Mouse (Mus musculus) liver, embryonic 11.5 days (tissue): ENCODE measurements at regions not wholly inside any gene's neighbourhood (a gene's known extent, or its start where the extent isn't known, plus 50 kb on each side); places are given as distances from the start of the nearest gene placed in this dataset.

Experiments used
- ATAC-seq: fragments of 200-750 bp; cut with Nextera tagmentation; replicated peaks from 2 replicates; pipeline ENCODE4 v1.8.0; 2017; ENCODE audit warnings: moderate number of reproducible peaks, mild to moderate bottlenecking, moderate TSS enrichment, moderate library complexity; ENCODE audit not compliant: low FRiP score
- DNase-seq: peaks from one replicate; pipeline ENCODE4 v3.0.0-alpha.2; 2017; ENCODE audit warnings: low spot score
- H3K27ac ChIP-seq: fragments of 300-500 bp; sonication (generic); 2 replicates; pipeline ENCODE4 v1.5.1; 2014; ENCODE audit warnings: mild to moderate bottlenecking, low read depth, low read length, control low read depth
- H3K27me3 ChIP-seq: fragments of 300-500 bp; sonication (generic); replicated peaks from 2 replicates; pipeline ENCODE4 v1.6.1; 2014; ENCODE audit warnings: low read length, mixed read lengths; ENCODE audit not compliant: control insufficient read depth, insufficient read depth
- H3K36me3 ChIP-seq: fragments of 300-500 bp; sonication (generic); 2 replicates; pipeline ENCODE4 v1.6.1; 2014; ENCODE audit warnings: mild to moderate bottlenecking, low read length, moderate library complexity, mixed read lengths; ENCODE audit not compliant: control insufficient read depth, insufficient read depth
- H3K4me1 ChIP-seq: fragments of 300-500 bp; sonication (generic); replicated peaks from 2 replicates; pipeline ENCODE4 v1.6.1; 2014; ENCODE audit warnings: low read length, mixed read lengths; ENCODE audit not compliant: control insufficient read depth, insufficient read depth
- H3K4me2 ChIP-seq: fragments of 300-500 bp; sonication (generic); 2 replicates; pipeline ENCODE4 v1.6.1; 2014; ENCODE audit warnings: mild to moderate bottlenecking, control low read depth, moderate library complexity
- H3K4me3 ChIP-seq: fragments of 300-500 bp; sonication (generic); 2 replicates; pipeline ENCODE4 v1.5.1; 2014; ENCODE audit warnings: low read depth, low read length, control low read depth
- H3K9ac ChIP-seq: fragments of 300-500 bp; sonication (generic); 2 replicates; pipeline ENCODE4 v1.6.1; 2014; ENCODE audit warnings: low read depth, low read length, control low read depth
- H3K9me3 ChIP-seq: fragments of 300-500 bp; sonication (generic); 2 replicates; pipeline ENCODE4 v1.6.1; 2016; ENCODE audit warnings: low read length, inconsistent platforms, mixed read lengths; ENCODE audit not compliant: control insufficient read depth
- WGBS: fragments of 180-500 bp; shearing (Covaris S2); extraction: QIAGEN DNeasy Blood & Tissue Kit; methylation state at CpG from one replicate; pipeline ENCODE4 v1.1.7; 2014; 5-methylcytosine and 5-hydroxymethylcytosine counted together

- H3K27me3 ChIP-seq = no peaks in the 10 kb centered on the region
- no peak overlapping the region for H3K27ac ChIP-seq
- no peak overlapping the region for H3K4me2 ChIP-seq
- 63% methylated on average over 9 of the region's 9 CpGs for WGBS
- H3K4me3 ChIP-seq = no peak overlapping the region
- H3K9ac ChIP-seq = no peak overlapping the region
- no peaks in the 10 kb centered on the region for H3K9me3 ChIP-seq
- no peaks in the 10 kb centered on the region for H3K36me3 ChIP-seq
- H3K4me1 ChIP-seq = no peaks in the 10 kb centered on the region
- DNase-seq (no peak), ATAC-seq (no peak)
Observed at GRCm38 (mm10) chr12:94066444-94067152, 1625.4 kb upstream of the Flrt2 start.

GRCm38 (mm10) chr12:94070940-94071505, 1621.0 kb upstream of the Flrt2 start:
- DNase-seq (no peak), ATAC-seq (no peak)
- Histone ChIP-seq H3K4me1 (no peaks in the 10 kb centered on the region), H3K4me2 (no peak overlapping the region), H3K36me3 (no peaks in the 10 kb centered on the region), H3K9ac (no peak overlapping the region), H3K27me3 (no peaks in the 10 kb centered on the region), H3K9me3 (no peaks in the 10 kb centered on the region), H3K4me3 (no peak overlapping the region), H3K27ac (no peak overlapping the region)
- 74% methylated on average over 2 of the region's 2 CpGs for WGBS

- Histone ChIP-seq H3K4me1 (no peaks in the 10 kb centered on the region), H3K36me3 (no peaks in the 10 kb centered on the region), H3K9me3 (no peaks in the 10 kb centered on the region), H3K4me2 (no peak overlapping the region), H3K27ac (no peak overlapping the region), H3K9ac (no peak overlapping the region), H3K27me3 (no peaks in the 10 kb centered on the region), H3K4me3 (no peak overlapping the region)
- no peak for ATAC-seq
- DNase-seq = no peak
- WGBS = 59% methylated on average over 1 of the region's 1 CpGs
Observed at GRCm38 (mm10) chr12:94105582-94106162, 1586.4 kb upstream of the Flrt2 start.

- Histone ChIP-seq H3K4me1 (no peaks in the 10 kb centered on the region), H3K4me2 (no peak overlapping the region), H3K27ac (no peak overlapping the region), H3K27me3 (no peaks in the 10 kb centered on the region), H3K36me3 (no peaks in the 10 kb centered on the region), H3K9me3 (no peaks in the 10 kb centered on the region), H3K9ac (no peak overlapping the region), H3K4me3 (no peak overlapping the region)
- ATAC-seq (no peak), DNase-seq (no peak)
- 72% methylated on average over 5 of the region's 5 CpGs for WGBS
Observed at GRCm38 (mm10) chr12:94150143-94150542, 1541.9 kb upstream of the Flrt2 start.

GRCm38 (mm10) chr12:94155110-94155858, 1536.7 kb upstream of the Flrt2 start:
- 70% methylated on average over 12 of the region's 12 CpGs for WGBS
- ATAC-seq = no peak
- Histone ChIP-seq H3K4me1 (no peaks in the 10 kb centered on the region), H3K4me2 (no peak overlapping the region), H3K9me3 (no peaks in the 10 kb centered on the region), H3K9ac (no peak overlapping the region), H3K4me3 (no peak overlapping the region), H3K36me3 (no peaks in the 10 kb centered on the region), H3K27me3 (no peaks in the 10 kb centered on the region), H3K27ac (no peak overlapping the region)
- no peak for DNase-seq

GRCm38 (mm10) chr12:94182358-94182757, 1509.7 kb upstream of the Flrt2 start:
- H3K36me3 ChIP-seq = no peaks in the 10 kb centered on the region
- ATAC-seq = no peak

GRCm38 (mm10) chr12:94190620-94191081, 1501.4 kb upstream of the Flrt2 start:
- H3K4me2 ChIP-seq = no peak overlapping the region
- no peak overlapping the region for H3K27ac ChIP-seq
- no peaks in the 10 kb centered on the region for H3K36me3 ChIP-seq
- H3K4me3 ChIP-seq = no peak overlapping the region
- no peaks in the 10 kb centered on the region for H3K27me3 ChIP-seq
- no peak overlapping the region for H3K9ac ChIP-seq
- no peak for DNase-seq
- no peaks in the 10 kb centered on the region for H3K9me3 ChIP-seq
- no peaks in the 10 kb centered on the region for H3K4me1 ChIP-seq
- ATAC-seq = peak; percentile 47; the same call in 1 of the 2 replicates
- 72% methylated on average over 4 of the region's 4 CpGs for WGBS

More at GRCm38 (mm10) chr12:94182358-94182757, 1509.7 kb upstream of the Flrt2 start:
- WGBS = 47% methylated on average over 1 of the region's 1 CpGs
- Histone ChIP-seq H3K27ac (no peak overlapping the region), H3K4me2 (no peak overlapping the region), H3K9me3 (no peaks in the 10 kb centered on the region), H3K27me3 (no peaks in the 10 kb centered on the region), H3K4me3 (no peak overlapping the region), H3K4me1 (no peaks in the 10 kb centered on the region), H3K9ac (no peak overlapping the region)
- DNase-seq = no peak

- WGBS = 73% methylated on average over 4 of the region's 4 CpGs
- no peak for ATAC-seq
- H3K4me2 ChIP-seq = no peak overlapping the region
Observed at GRCm38 (mm10) chr12:94217906-94218305, 1474.1 kb upstream of the Flrt2 start.

More at GRCm38 (mm10) chr12:94217906-94218305, 1474.1 kb upstream of the Flrt2 start:
- Histone ChIP-seq H3K9ac (no peak overlapping the region), H3K4me1 (no peaks in the 10 kb centered on the region), H3K36me3 (no peaks in the 10 kb centered on the region), H3K4me3 (no peak overlapping the region), H3K27ac (no peak overlapping the region), H3K9me3 (no peaks in the 10 kb centered on the region), H3K27me3 (no peaks in the 10 kb centered on the region)
- DNase-seq = no peak
